Mouse (Mus musculus) brain, embryonic 14.5 days (tissue): ENCODE data around the gene Hjurp.

Experiments used
- CTCF ChIP-seq: fragments of 200-500 bp; IDR thresholded peaks from 2 replicates; pipeline ENCODE4 v1.5.1; 2012; ENCODE audit warnings: inconsistent platforms, mild to moderate bottlenecking, moderate library complexity, borderline replicate concordance; ENCODE audit not compliant: insufficient read depth, insufficient read length; ENCODE audit errors: extremely low read depth
- POLR2A ChIP-seq: fragments of 200-500 bp; IDR thresholded peaks from 2 replicates; pipeline ENCODE4 v1.6.1; 2012; ENCODE audit warnings: mild to moderate bottlenecking, inconsistent platforms, borderline replicate concordance; ENCODE audit not compliant: poor library complexity, insufficient read depth, insufficient read length, severe bottlenecking; ENCODE audit errors: extremely low read depth

- TF ChIP-seq CTCF (no peak), POLR2A (no peak)
These were observed 61.7 kb downstream of the Hjurp start for GRCm38 (mm10) chr1:88215466-88216380.
